Mouse (Mus musculus): ENCODE results near the gene Slf1.
"Not testable (repeated sequence)": the region's sequence is repeated elsewhere in the genome, so short reads cannot be mapped to it uniquely, and the experiment has no call there.

Slf1 gene

GRCm38 (mm10) chr13:77134931-77135620 is at the start of gene Slf1, which contains the start of gene 2210408I21Rik:
Slf1 (minus strand) TSS chr13:77135473.
2210408I21Rik (plus strand) TSS chr13:77135540.
- DNase-seq (ENCODE audit: low read depth, low spot score) = peak; percentile 89

GRCm38 (mm10) chr13:77177931-77178330 is 42.7 kb upstream of the Slf1 start:
- DNase-seq (ENCODE audit: low read depth, low spot score) = no peak

- no peak for DNase-seq (ENCODE audit: low read depth, low spot score)
Observed at GRCm38 (mm10) chr13:77140890-77141289, 5.6 kb upstream of the Slf1 start.

DNA sequence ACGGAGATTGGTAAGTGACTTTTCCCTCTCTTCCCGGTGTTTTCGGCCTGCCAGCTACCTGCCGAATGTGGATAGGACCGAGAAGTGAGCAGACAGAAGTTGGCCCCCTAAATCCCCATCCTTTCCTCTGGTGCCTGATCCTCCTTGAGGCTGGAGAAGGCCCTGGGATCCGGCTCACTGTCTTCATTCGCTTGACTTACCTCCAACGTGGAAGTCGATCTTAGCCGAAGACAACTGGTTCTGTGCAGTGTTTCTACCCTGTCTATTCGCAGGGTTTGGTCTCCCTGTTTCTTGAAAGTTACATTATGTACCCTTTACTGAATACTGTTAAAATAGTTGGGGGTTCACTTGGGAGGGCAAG is 328 bp upstream of the Slf1 start:
- DNase-seq (ENCODE audit: low read depth, low spot score) = no peak

GRCm38 (mm10) chr13:77131132-77131531 is 4.1 kb downstream of the Slf1 start:
- peak; percentile 14 for DNase-seq (ENCODE audit: low read depth, low spot score)

GRCm38 (mm10) chr13:77128240-77128639 is 7.0 kb downstream of the Slf1 start:
- DNase-seq (ENCODE audit: low read depth, low spot score) = peak; percentile 32

- no peak for DNase-seq (ENCODE audit: low read depth, low spot score)
Observed at GRCm38 (mm10) chr13:77125159-77125558, 10.1 kb downstream of the Slf1 start.

GRCm38 (mm10) chr13:77118695-77119094 is 16.6 kb downstream of the Slf1 start:
- DNase-seq (ENCODE audit: low read depth, low spot score) = no peak

GRCm38 (mm10) chr13:77107734-77108133 is 27.5 kb downstream of the Slf1 start:
- no peak for DNase-seq (ENCODE audit: low read depth, low spot score)

DNA sequence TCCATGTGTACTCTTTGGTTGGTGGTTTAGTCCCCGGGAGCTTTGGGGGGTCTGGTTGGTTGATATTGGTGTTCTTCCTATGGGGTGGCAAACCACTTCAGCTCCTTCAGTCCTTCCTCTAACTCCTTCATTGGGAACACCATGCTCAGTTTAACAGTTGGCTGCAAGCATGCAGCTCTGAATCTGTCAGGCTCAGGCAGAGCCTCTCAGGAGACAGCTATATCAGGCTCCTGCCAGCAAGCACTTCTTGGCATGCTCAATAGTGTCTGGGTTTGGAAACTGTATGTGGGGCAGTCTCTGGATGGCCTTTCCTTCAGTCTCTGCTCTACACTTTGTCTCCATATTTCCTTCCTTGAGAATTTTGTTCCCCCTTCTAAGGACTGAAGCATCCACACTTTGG is 42.4 kb downstream of the Slf1 start:
- not testable (repeated sequence) for DNase-seq (ENCODE audit: low read depth, low spot score)

DNA sequence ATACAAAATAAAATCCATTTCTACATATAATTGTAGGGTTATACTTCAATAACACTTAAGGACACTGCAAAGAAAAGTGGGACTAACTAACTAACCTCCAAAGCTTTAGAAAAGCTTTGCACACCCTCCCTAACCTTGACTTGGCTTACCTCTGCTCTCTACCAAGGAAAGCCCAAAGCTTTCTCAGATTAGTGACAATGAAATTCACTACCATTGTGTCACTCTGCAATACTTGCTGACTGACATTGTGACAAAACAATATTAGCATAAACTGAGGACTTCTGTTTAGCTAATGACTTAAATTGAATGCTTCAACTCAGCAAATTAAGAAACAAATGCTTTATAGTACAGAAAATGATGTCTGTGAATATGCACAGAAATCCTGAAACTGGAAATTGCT is 63.2 kb downstream of the Slf1 start:
- DNase-seq (ENCODE audit: low read depth, low spot score) = no peak

- no peak for DNase-seq (ENCODE audit: low read depth, low spot score)
Observed at GRCm38 (mm10) chr13:77068847-77069246, 66.4 kb downstream of the Slf1 start.

DNA sequence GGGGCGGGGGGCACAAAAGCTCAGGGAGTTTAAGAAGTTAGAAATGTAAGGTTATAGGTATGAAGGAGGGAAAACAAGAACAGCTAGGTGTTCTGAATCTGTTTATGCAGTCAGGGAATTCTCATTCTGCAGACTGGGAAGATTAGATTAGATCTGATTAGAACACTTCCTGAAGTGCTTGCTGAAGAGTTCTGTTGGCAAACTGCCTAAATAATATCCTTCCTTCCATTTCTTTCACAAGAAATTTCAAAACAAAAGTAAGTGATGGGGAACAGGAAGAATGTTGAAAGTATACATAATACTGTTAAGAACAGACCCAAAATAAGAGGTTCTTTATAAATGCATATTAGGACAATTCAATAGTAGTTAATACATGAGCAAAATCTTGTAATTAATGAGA is 72.1 kb downstream of the Slf1 start:
- no peak for DNase-seq (ENCODE audit: low read depth, low spot score)

DNA sequence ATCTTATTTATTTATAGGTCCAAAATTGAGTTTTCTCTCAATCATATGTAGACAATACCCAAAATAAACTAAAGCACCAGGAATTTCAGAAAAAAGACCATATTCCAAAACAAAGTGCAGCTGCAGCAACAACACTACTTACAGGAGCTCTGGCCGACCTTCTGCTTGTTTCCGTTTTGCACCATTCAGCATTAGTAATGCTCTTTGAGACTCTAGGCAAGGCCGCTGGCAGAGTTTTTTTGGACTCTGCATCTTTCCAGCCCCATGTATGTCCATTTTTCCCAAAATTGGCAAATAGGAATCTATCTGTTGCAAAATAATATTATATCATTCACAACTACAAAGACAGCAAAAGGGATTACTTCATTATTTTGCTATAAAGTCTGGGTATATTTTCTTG is 85.5 kb downstream of the Slf1 start:
- DNase-seq (ENCODE audit: low read depth, low spot score) = no peak

DNA sequence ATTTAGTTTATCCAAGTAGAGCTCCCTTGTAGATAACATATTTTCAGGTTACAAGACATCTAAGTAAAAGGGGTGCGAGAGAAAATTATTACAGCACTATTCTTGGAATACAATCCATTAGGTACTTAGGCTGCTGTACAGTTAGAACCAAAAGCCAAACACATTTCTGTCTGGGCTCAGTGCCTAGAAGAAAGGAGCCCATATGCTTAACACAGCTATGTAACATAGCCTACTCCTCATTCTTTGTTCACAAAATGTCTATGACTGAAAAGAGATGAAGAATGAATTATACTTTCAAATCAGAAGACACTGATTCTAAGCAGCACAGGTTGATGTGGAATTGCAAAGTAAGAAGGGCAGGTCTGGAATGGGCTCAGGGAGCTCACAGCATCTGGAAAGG is 86.8 kb downstream of the Slf1 start:
- DNase-seq (ENCODE audit: low read depth, low spot score) = no peak

- DNase-seq (ENCODE audit: low read depth, low spot score) = no peak
Observed at GRCm38 (mm10) chr13:77047179-77047931, 87.9 kb downstream of the Slf1 start.

GRCm38 (mm10) chr13:77046416-77046815 is 88.9 kb downstream of the Slf1 start:
- no peak for DNase-seq (ENCODE audit: low read depth, low spot score)

- peak; percentile 77 for DNase-seq (ENCODE audit: low read depth, low spot score)
Observed at GRCm38 (mm10) chr13:77045375-77045774, 89.9 kb downstream of the Slf1 start.

DNA sequence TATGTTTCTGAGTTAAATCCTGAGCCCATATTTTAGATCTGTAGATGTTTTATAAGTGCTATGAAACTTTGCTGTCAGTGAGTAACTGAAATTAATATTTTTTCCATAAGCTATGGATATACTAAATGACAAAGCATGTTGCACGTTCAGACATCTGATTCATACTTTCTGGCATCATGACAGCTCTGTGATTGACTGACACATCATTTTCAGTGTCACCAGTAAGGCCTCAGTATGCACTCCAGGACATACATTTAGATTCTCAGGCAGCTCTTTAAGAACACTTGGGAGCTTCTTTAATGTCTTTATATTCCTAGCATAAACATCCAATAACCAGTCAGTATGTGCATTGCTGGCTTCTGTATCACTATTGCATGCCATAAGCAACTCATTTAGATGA is 91.9 kb downstream of the Slf1 start:
- peak; percentile 64 for DNase-seq (ENCODE audit: low read depth, low spot score)

DNA sequence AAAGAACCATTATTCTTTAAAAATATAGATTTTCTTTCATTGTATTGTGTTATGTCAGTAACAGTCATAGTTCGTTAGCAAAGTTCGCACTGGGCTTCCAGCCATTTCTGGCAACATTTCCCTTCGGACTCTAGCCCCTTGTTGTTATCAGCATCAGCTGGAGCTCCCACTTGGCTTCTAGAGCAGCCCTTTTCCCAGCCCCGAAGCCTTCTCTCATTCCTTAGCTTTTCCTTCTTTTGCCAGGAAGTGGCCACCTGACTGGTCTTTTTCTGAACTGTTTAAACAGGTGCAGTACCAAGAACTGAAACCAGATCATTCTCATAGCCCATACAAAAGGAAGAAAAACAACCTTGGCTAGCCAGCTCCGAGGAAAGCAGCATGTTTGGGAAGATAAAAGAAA is 105.7 kb downstream of the Slf1 start:
- DNase-seq (ENCODE audit: low read depth, low spot score) = no peak

- DNase-seq (ENCODE audit: low read depth, low spot score) = no peak
Observed at GRCm38 (mm10) chr13:77018851-77019250, 116.4 kb downstream of the Slf1 start.

GRCm38 (mm10) chr13:77003684-77004083 is 131.6 kb downstream of the Slf1 start:
- DNase-seq (ENCODE audit: low read depth, low spot score) = no peak

GRCm38 (mm10) chr13:77002628-77003027 is 132.6 kb downstream of the Slf1 start:
- peak; percentile 6 for DNase-seq (ENCODE audit: low read depth, low spot score)

All from 3T3-L1 (cell line).